Mouse (Mus musculus) liver, embryonic 14.5 days (tissue): Measurements from ENCODE around the gene Vav2.

Experiments
- CTCF ChIP-seq: IDR thresholded peaks from 2 replicates; pipeline ENCODE4 v1.5.1; 2016; ENCODE audit warnings: antibody characterized with exemption, low read depth, control low read depth
- EP300 ChIP-seq: IDR thresholded peaks from 2 replicates; pipeline ENCODE4 v1.6.1; 2016; ENCODE audit warnings: antibody characterized with exemption, low read depth

DNA sequence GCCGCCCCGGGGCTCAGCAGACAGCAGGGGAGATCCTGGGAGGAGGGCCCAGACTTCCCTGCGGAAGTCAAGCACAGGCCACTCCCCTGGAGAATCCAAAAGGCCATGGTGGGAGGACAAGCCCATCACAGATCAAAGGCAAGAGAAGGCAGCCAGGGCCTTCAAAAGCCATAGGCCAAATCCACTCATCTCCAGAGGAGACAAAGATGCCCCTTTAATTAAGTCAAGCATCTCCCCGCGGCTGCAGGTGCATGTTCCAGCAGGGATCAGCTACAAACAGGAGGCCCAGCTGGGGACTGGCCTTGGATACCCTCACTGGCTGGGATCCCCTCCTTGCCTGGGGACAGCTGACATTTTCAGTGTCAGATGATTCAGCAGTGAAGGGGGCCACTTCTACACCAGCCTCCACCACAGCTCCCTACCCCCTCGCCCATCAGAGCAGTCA is 105.4 kb downstream of the Vav2 start:
- no peak for TF ChIP-seq EP300
- TF ChIP-seq CTCF = no peak
